Mouse (Mus musculus): Measurements from ENCODE around the gene Aqp2. TPM values are rescaled to one million over a fixed set of nuclear protein-coding genes. Genes with fewer than 3 reads are reported as not detected.
A peak's percentile ranks its signal among the peaks of the same experiment; 100 is the strongest.

The Aqp2 gene
- total RNA-seq, 2 experiments from 2014 or later: 1.4 to 2.5 TPM

DNA sequence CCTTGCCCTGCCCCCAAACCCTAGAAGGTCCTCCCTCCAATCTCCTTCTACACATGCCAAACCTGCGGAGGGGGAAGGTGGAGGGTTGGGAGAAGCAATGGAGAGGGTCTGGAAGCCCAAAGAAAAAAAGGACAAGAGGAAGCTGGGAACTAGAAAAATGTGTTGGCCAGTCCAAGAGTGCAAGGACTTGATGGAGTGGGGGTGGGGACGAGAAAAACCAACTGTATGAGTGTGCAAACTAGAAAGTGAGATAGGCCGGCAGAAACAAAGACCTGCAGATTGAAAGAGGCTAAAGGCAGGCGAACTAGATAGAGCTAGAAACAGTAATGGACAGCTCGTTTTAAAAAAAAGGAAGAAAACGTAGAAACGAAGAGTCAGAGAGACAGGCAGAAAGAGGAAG lies 10.8 kb downstream of the Aqp2 start:
- no peak for DNase-seq (ENCODE audit: low spot score in 2 of 2)

DNA sequence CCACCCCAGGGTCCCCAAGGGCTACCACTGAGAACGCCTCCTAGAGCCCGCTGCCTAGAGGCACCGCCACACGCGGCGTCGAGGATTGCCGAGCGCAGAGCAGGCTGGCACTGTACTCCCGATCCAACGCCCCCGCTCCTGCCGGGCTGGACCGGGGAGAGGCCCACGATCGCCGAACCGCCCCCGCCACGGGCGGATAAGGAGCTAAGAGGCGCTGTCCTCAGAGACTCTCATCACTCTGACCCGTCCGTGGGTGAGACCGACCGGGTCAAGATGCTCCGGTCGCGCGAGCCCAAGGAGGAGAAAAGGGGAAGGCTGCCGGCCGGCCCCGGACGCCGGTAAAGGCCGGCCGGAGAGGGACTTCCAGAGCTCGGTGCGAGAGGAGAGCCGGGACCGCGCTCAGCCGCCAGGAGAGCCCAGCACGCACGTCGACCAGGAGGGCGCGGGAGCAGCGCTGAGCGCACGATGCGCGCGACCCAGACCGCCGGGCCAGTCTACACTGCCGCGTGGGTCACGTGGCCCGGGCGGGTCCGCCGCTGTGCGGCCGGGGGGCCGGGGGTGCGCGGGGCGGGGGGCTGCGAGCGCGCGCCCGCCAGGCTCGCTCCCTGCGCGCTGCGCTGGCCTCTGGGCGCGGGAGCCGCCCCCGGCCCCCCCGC lies 11.7 kb downstream of the Aqp2 start, which contains the start of gene Aqp5:
Gene Aqp5 (plus strand): TSS at position 354 of the 656 bp plus-strand sequence.
- DNase-seq (ENCODE audit: low spot score in 2 of 2): no peak

DNA sequence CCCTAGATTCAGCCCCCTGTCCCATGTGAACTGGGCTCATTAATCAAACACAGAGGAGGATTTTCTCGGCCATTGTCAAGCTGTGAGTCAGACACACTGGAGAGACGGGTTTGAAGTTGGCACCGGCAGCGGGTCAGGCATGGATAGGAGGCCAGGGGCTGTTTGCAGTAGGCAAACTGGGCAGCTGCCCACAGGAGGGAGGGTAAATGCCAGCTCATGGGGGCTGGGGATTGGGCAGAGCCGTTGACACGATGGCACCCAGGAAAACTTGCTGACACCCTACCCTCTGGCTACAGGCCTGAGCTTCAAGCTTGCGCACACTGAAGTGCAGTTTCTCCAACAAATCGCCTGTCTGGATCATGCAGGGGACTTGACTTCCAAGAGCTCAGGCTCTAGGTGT lies 13.3 kb downstream of the Aqp2 start:
- DNase-seq (ENCODE audit: low spot score in 2 of 2): peak in 1 of 2 experiments; percentile 30

GRCm38 (mm10) chr15:99592877-99593276 lies 14.0 kb downstream of the Aqp2 start:
- no peak for DNase-seq (ENCODE audit: low spot score in 2 of 2)

DNA sequence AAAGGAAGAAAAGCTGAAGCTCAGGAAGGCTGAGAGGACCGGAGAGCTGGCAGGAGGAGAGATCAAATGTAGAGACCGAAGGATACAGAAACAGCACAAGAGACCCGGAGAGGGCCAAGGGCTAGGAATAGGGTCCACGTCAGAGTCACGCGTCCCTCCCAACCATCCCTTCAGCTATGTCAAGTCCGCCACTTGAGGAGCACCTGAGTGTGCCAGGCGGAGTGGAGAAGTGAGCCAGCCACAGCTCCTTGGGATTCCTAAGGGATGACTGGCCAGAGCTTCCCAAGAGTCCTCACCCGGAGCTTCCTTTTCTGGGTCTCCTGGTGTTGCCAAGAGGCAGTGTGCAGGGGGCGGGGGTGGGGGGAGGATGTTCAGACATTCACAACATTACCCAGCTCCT lies 16.1 kb downstream of the Aqp2 start:
- no peak for DNase-seq (ENCODE audit: low spot score in 2 of 2)

DNA sequence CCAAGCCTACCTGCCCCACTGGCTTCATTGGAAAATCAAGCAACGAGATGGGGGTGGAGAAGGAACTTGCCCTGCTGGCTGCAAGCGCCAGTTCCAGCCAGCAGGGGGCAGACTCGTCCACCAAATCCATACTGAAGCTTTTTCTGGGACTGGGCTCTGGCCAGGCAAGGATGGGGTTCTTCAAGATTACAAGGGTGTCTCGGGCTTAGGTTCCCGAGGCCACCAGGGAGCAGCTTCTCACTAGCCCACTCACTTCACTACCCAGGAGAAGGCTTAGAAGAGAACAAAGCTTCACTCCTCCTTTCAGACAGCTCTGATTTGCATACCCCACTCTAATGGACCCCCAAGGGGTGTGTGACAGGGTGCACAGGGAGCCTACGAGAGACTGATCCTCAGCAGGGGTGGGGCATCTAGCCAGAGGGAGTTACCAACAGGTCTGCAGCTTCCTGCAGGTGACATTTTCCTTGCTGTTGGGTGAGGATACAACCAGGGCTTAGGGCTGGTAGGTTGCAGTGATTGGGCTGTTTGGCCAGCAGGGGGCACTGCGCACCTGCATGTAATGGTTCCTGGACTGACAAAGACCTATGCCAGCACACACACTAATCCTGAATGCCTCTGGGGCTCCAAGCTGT lies 17.3 kb downstream of the Aqp2 start:
- DNase-seq (ENCODE audit: low spot score in 2 of 2): peak; percentile 80 to 82

GRCm38 (mm10) chr15:99596841-99597240 lies 18.0 kb downstream of the Aqp2 start:
- DNase-seq (ENCODE audit: low spot score in 2 of 2): no peak

GRCm38 (mm10) chr15:99597596-99597995 lies 18.7 kb downstream of the Aqp2 start:
- no peak for DNase-seq (ENCODE audit: low spot score in 2 of 2)

DNA sequence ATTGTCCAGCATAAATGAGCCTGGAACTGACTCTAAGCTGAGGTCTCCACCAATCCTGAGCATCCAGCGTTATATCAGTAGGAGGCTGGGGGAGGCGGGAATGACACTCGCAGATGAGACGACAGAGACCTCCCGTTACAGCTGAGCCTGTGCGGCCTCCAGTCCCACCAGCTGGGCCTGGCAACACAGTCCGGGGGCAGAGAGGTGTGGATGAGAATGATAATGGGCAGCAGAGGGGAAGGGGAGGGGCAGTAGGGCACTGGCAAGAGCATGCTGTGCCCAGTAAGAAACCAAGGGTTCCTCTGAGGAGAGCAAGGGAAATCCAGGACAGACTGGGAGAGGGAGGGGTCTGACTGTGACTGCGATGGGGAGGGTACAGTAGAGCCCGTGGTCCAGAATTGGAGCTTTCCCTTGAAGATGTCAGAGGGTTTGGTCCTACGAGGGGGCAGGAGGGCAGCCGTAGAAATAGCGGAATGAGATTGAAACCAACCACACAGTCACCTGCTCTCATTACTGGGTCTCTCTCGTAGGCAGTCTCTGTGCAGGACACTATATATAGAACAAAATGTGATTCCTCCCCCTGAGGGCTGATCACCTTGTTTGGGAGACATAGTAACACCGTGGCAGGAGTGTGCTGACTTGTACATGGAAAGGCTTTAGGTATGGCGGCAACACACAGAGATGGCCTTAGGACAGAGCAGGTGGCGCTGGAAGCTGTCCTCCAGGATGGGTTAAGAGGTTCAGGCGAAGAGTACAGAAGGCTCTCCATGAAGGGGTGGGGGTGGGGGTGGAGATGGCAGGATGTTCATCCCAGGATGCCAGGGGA lies 20.6 kb downstream of the Aqp2 start:
- DNase-seq (ENCODE audit: low spot score in 2 of 2): no peak

- no peak for DNase-seq (ENCODE audit: low spot score in 2 of 2)
These were observed 22.3 kb downstream of the Aqp2 start, which contains the start of gene Aqp6 for GRCm38 (mm10) chr15:99600986-99601822. TSS of gene Aqp6 (plus strand) at chr15:99601400.

- no peak for DNase-seq (ENCODE audit: low spot score in 2 of 2)
These were observed 22.9 kb downstream of the Aqp2 start for GRCm38 (mm10) chr15:99601823-99602120.

DNA sequence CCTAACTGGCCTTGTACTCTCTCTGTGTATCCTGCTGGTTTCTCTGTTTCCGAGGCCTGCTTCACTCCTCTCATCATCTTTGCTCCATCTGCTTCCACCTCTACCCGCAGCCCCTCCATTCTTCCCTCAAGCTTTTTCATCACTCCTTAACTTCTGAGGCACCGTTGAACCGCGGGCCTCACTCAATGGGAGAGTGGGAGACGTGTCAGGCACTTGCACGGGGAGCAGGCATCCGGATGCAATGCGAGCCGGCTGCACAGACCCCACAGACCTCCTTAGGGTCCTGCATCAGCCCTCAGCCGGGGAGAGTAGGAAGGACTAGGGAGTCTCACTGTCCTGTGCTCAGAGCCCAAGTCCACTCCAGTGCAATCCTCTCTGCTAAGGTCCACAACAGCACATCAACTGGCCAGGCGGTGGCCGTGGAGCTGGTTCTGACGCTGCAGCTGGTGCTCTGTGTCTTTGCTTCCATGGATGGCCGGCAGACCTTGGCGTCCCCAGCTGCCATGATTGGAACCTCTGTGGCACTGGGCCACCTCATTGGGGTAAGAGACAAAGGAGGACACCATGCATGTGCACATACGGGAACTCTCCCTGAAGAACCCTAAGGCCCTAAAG lies 23.5 kb downstream of the Aqp2 start:
- no peak for DNase-seq (ENCODE audit: low spot score in 2 of 2)

DNA sequence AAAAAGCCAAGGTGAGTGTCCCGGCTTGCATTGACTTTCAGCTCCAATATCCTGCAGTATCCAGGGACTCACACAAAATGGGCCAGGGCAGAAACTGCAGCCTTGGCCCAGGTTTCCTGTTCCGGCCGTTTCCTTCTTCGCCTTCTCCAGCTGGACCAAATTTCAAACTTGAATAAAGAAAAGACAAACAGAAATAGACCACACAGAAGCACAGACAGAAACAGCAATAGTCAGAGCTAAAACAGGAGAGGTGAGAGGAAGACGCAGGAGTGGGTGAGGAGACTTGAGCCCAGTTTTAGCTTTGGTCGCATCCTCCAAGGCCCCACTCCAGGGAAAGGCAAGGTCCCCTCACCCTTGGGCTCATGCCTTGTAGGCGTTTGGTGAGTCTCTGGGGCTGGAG lies 24.4 kb downstream of the Aqp2 start:
- no peak for DNase-seq (ENCODE audit: low spot score in 2 of 2)

- DNase-seq (ENCODE audit: low spot score in 2 of 2): no peak
These were observed 26.7 kb downstream of the Aqp2 start for GRCm38 (mm10) chr15:99605595-99605994.

- no peak for DNase-seq (ENCODE audit: low spot score in 2 of 2)
These were observed 27.7 kb downstream of the Aqp2 start for GRCm38 (mm10) chr15:99606515-99606914.

DNA sequence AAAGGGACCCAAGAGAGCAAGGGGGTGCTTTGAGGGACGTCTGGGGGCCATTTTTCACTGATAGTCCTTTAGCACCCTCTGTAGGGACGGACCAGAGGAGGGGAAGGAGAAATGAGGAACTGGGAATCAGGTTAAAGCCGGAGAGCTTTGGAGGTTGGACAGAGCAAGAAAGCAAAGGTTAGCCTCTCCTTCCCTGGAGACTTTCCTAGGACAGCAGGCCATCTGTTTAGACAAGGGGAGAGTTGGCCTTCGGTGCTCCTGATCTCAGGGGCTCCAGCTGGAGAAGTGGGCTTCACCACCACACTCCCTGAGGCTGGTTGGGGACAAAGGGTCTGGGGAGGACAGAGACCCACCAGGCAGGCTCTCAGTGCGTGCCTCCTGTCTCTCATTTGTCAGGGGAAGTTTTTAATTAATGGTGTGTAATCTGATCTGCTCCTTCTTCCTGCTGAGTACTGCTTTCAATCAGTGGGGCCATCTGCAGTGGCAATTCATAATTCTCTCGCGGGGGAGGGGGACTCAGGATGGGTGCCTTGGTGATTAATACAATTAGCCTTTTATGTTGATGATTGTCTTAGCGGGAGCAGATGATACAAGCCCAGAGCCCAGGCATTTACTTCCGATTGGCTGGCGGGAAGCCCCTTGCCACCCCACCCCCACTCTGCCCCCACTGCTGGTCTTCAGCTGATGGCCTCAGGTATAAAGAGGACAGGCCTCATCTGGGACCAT lies 28.7 kb downstream of the Aqp2 start:
- DNase-seq (ENCODE audit: low spot score in 2 of 2): no peak

- DNase-seq (ENCODE audit: low spot score in 2 of 2): no peak
These were observed 29.7 kb downstream of the Aqp2 start for GRCm38 (mm10) chr15:99608382-99609125.

GRCm38 (mm10) chr15:99611563-99611962 lies 32.7 kb downstream of the Aqp2 start:
- DNase-seq (ENCODE audit: low spot score in 2 of 2): no peak

- no peak for DNase-seq (ENCODE audit: low spot score in 2 of 2)
These were observed 35.4 kb downstream of the Aqp2 start for GRCm38 (mm10) chr15:99614273-99614672.

All from adrenal gland, adult 18-20 months (tissue).